Mouse (Mus musculus) megakaryocyte progenitor cell, adult 5-6 weeks (primary cell): ENCODE measurements around the gene Mfsd6l. TPM values are rescaled to one million over a fixed set of nuclear protein-coding genes. Genes with fewer than 3 reads are reported as not detected.

Source experiments
- ATAC-seq: replicated peaks from 2 replicates; pipeline ENCODE4 v1.8.0; 2016; ENCODE audit warnings: mild to moderate bottlenecking, moderate TSS enrichment, inconsistent platforms; ENCODE audit not compliant: poor library complexity
- total RNA-seq, 2 experiments: library from RNA; stranded (forward) in 1 of 2; stranded (reverse) in 1 of 2; fragments of 157-497, 149-512 nt in 1 of 2; fragments of 200-1000 nt in 1 of 2; gene quantifications; 2 replicates each; pipeline versions ENCODE4 v1.2.3 to v1.2.4; 2015 to 2017

Mfsd6l gene
- total RNA-seq, 2 experiments from 2014 or later, result 0.17 TPM; not detected in 1

- no peak for ATAC-seq
These were observed 44.6 kb downstream of the Mfsd6l start for GRCm38 (mm10) chr11:68600551-68601021.

GRCm38 (mm10) chr11:68601486-68601991, 45.6 kb downstream of the Mfsd6l start:
- ATAC-seq, result no peak

GRCm38 (mm10) chr11:68602200-68602931, 46.4 kb downstream of the Mfsd6l start:
- ATAC-seq, result no peak

GRCm38 (mm10) chr11:68607046-68607445, 51.1 kb downstream of the Mfsd6l start:
- ATAC-seq, result no peak

Other genes starting within 250 kb of the Mfsd6l start
- gene Ntn1, start 155.4 kb upstream of the Mfsd6l start, total RNA-seq (2015), result not detected in 2 replicates
- gene Ntn1, start 155.4 kb upstream of the Mfsd6l start, total RNA-seq (2017), result not detected in 2 replicates
- 10.5 and 12.8 TPM in 2 replicates for gene Pik3r5, start 124.1 kb upstream of the Mfsd6l start, total RNA-seq (2015)
- 6.2 and 7.0 TPM in 2 replicates for gene Pik3r5, start 124.1 kb upstream of the Mfsd6l start, total RNA-seq (2017)
- 5.5 and 6.4 TPM in 2 replicates for gene Pik3r6, start 53.2 kb upstream of the Mfsd6l start, total RNA-seq (2015)
- gene Pik3r6, start 53.2 kb upstream of the Mfsd6l start, total RNA-seq (2017), result 6.8 and 9.8 TPM in 2 replicates
- gene Ccdc42, start 30.8 kb downstream of the Mfsd6l start, total RNA-seq (2015), result not detected in 2 replicates
- gene Ccdc42, start 30.8 kb downstream of the Mfsd6l start, total RNA-seq (2017), result not detected in 2 replicates
- 6.0 and 8.4 TPM in 2 replicates for gene Myh10, start 135.4 kb downstream of the Mfsd6l start, total RNA-seq (2015)
- gene Myh10, start 135.4 kb downstream of the Mfsd6l start, total RNA-seq (2017), result 3.9 and 6.5 TPM in 2 replicates